Mouse (Mus musculus): ENCODE measurements around the gene Gm10638.
A peak's percentile ranks its signal among the peaks of the same experiment; 100 is the strongest.

Gm10638 gene

GRCm38 (mm10) chr8:86745221-86745934 is at the start of gene Gm10638, which contains the start of gene Siah1a:
Gm10638 (plus strand) TSS chr8:86745699.
Siah1a (minus strand) TSS chr8:86745934.
- DNase-seq (ENCODE audit: low read depth, low spot score), result peak; percentile 60

- DNase-seq (ENCODE audit: low read depth, low spot score), result no peak
These were observed 49.8 kb upstream of the Gm10638 start for GRCm38 (mm10) chr8:86695703-86696102.

- no peak for DNase-seq (ENCODE audit: low read depth, low spot score)
These were observed 46.6 kb upstream of the Gm10638 start for GRCm38 (mm10) chr8:86698811-86699421.

- no peak for DNase-seq (ENCODE audit: low read depth, low spot score)
These were observed 46.0 kb upstream of the Gm10638 start for GRCm38 (mm10) chr8:86699471-86699870.

GRCm38 (mm10) chr8:86702453-86702852 is 43.0 kb upstream of the Gm10638 start:
- DNase-seq (ENCODE audit: low read depth, low spot score), result no peak

GRCm38 (mm10) chr8:86705317-86705716 is 40.2 kb upstream of the Gm10638 start:
- DNase-seq (ENCODE audit: low read depth, low spot score), result no peak

GRCm38 (mm10) chr8:86706756-86707155 is 38.7 kb upstream of the Gm10638 start:
- DNase-seq (ENCODE audit: low read depth, low spot score), result no peak

GRCm38 (mm10) chr8:86707873-86708272 is 37.6 kb upstream of the Gm10638 start:
- DNase-seq (ENCODE audit: low read depth, low spot score), result no peak

- no peak for DNase-seq (ENCODE audit: low read depth, low spot score)
These were observed 32.9 kb upstream of the Gm10638 start for GRCm38 (mm10) chr8:86712594-86712993.

- no peak for DNase-seq (ENCODE audit: low read depth, low spot score)
These were observed 31.9 kb upstream of the Gm10638 start for GRCm38 (mm10) chr8:86713407-86714188.

- DNase-seq (ENCODE audit: low read depth, low spot score), result no peak
These were observed 27.0 kb upstream of the Gm10638 start for GRCm38 (mm10) chr8:86718332-86718994.

- no peak for DNase-seq (ENCODE audit: low read depth, low spot score)
These were observed 26.1 kb upstream of the Gm10638 start for GRCm38 (mm10) chr8:86719368-86719767.

GRCm38 (mm10) chr8:86720756-86721459 is 24.6 kb upstream of the Gm10638 start:
- DNase-seq (ENCODE audit: low read depth, low spot score), result no peak

GRCm38 (mm10) chr8:86721490-86721889 is 24.0 kb upstream of the Gm10638 start:
- DNase-seq (ENCODE audit: low read depth, low spot score), result no peak

GRCm38 (mm10) chr8:86726959-86727358 is 18.5 kb upstream of the Gm10638 start:
- DNase-seq (ENCODE audit: low read depth, low spot score), result no peak

GRCm38 (mm10) chr8:86728224-86728950 is 17.1 kb upstream of the Gm10638 start:
- no peak for DNase-seq (ENCODE audit: low read depth, low spot score)

- no peak for DNase-seq (ENCODE audit: low read depth, low spot score)
These were observed 15.2 kb upstream of the Gm10638 start for GRCm38 (mm10) chr8:86730303-86730702.

GRCm38 (mm10) chr8:86730860-86731259 is 14.6 kb upstream of the Gm10638 start:
- no peak for DNase-seq (ENCODE audit: low read depth, low spot score)

- no peak for DNase-seq (ENCODE audit: low read depth, low spot score)
These were observed 11.3 kb upstream of the Gm10638 start for GRCm38 (mm10) chr8:86734171-86734570.

- DNase-seq (ENCODE audit: low read depth, low spot score), result no peak
These were observed 10.5 kb upstream of the Gm10638 start for GRCm38 (mm10) chr8:86734954-86735353.

Data from c-Kit-negative CD71-positive TER-119-positive erythroid progenitor cells, embryonic 14.5 days (primary cell).